Mouse (Mus musculus): ENCODE results near the gene Wfdc18.

Wfdc18 gene

GRCm38 (mm10) chr11:83743525-83743924 is 34.7 kb downstream of the Wfdc18 start:
- no peak for DNase-seq (ENCODE audit: low spot score)

- peak; percentile 32 for DNase-seq (ENCODE audit: low spot score)
Observed at GRCm38 (mm10) chr11:83746152-83746551, 37.3 kb downstream of the Wfdc18 start.

GRCm38 (mm10) chr11:83746681-83747080 is 37.9 kb downstream of the Wfdc18 start, which contains the start of gene Wfdc21:
TSS of gene Wfdc21 (plus strand) at chr11:83746940.
- no peak for DNase-seq (ENCODE audit: low spot score)

GRCm38 (mm10) chr11:83747376-83748265 is 38.8 kb downstream of the Wfdc18 start:
- DNase-seq (ENCODE audit: low spot score): no peak

GRCm38 (mm10) chr11:83753581-83754181 is 44.9 kb downstream of the Wfdc18 start, which contains the start of gene Heatr6:
TSS of gene Heatr6 (plus strand) at chr11:83753696.
- peak; percentile 74 for DNase-seq (ENCODE audit: low spot score)

GRCm38 (mm10) chr11:83754227-83754626 is 45.4 kb downstream of the Wfdc18 start:
- DNase-seq (ENCODE audit: low spot score): no peak
